Comparison of ENCODE assay signal across 7 mouse cellular contexts in genomic region chr1:20995331-20995986, GRCm38 (mm10). TPM values are rescaled to one million over a fixed set of nuclear protein-coding genes. Genes with fewer than 3 reads are reported as not detected.
A peak's percentile ranks its signal among the peaks of the same experiment; 100 is the strongest.
DNase-seq lines count a peak whose midpoint lies in the region.

No protein-coding gene starts in this region.

- DNase-seq in left cerebral cortex, postnatal 4 days = peak; percentile 21
- DNase-seq in left cerebral cortex, postnatal 14 days (ENCODE audit: low spot score in 2 of 2) = no peak
- peak; percentile 39 to 40 for DNase-seq in cerebellum, adult 18-20 months
- peak; percentile 31 for DNase-seq in heart, postnatal 4 days
- DNase-seq in thymus, postnatal 10 days (ENCODE audit: low spot score in 2 of 2) = peak; percentile 50 to 53
- no peak for DNase-seq in frontal cortex, postnatal 14 days (ENCODE audit: low spot score in 2 of 2)
- DNase-seq in adrenal gland, adult 2 months = no peak

- intact Hi-C loops in left cerebral cortex, postnatal 4 days (cut with DNase I) = no loop called here
- intact Hi-C loops in left cerebral cortex, postnatal 14 days (cut with DNase I) = no loop called here

RNA-seq across cellular contexts. Expression of gene Efhc1, which starts 44.0 kb away (rescaled TPM):
- total RNA-seq in left cerebral cortex, postnatal 4 days (2021) = 1 to 10 TPM in 1 of 2 experiments, under 1 TPM in 1; 0.97 to 2.2 TPM
- 1 to 10 TPM; 1.4 to 1.8 TPM for total RNA-seq in left cerebral cortex, postnatal 14 days (2021)
- 1 to 10 TPM in 1 of 2 experiments, under 1 TPM in 1; 0.60 to 1.0 TPM for total RNA-seq in heart, postnatal 4 days (2021)
- 1 to 10 TPM; 1.7 to 2.1 TPM for total RNA-seq in adrenal gland, adult 2 months (2021)
- 0.35 and 0.41 TPM in 2 replicates for polyA plus RNA-seq in adrenal gland, adult 2 months (2012; rRNA removed)

Comparison
In these comparisons a context has a peak if more than half of its experiments do, and no peak if none do; other contexts are left out.
1. DNase-seq: peak in left cerebral cortex, postnatal 4 days (single experiment), cerebellum, adult 18-20 months (2 of 2), heart, postnatal 4 days (single experiment) and thymus, postnatal 10 days (2 of 2); none in left cerebral cortex, postnatal 14 days (0 of 2), frontal cortex, postnatal 14 days (0 of 2) and adrenal gland, adult 2 months (single experiment).